Mouse (Mus musculus) cerebellum, adult 2 months (tissue): ENCODE data around the gene Col26a1.

Experiments
- CTCF ChIP-seq: fragments of 200-500 bp; IDR thresholded peaks from 2 replicates; pipeline ENCODE4 v1.5.1; 2011; ENCODE audit warnings: low read depth, mild to moderate bottlenecking, control low read depth, low read length, moderate library complexity, borderline replicate concordance; ENCODE audit not compliant: insufficient read depth
- POLR2A ChIP-seq: fragments of 200-500 bp; IDR thresholded peaks from 2 replicates; pipeline ENCODE4 v1.6.1; 2011; ENCODE audit warnings: low read length, control low read depth, borderline replicate concordance; ENCODE audit not compliant: insufficient read depth

DNA sequence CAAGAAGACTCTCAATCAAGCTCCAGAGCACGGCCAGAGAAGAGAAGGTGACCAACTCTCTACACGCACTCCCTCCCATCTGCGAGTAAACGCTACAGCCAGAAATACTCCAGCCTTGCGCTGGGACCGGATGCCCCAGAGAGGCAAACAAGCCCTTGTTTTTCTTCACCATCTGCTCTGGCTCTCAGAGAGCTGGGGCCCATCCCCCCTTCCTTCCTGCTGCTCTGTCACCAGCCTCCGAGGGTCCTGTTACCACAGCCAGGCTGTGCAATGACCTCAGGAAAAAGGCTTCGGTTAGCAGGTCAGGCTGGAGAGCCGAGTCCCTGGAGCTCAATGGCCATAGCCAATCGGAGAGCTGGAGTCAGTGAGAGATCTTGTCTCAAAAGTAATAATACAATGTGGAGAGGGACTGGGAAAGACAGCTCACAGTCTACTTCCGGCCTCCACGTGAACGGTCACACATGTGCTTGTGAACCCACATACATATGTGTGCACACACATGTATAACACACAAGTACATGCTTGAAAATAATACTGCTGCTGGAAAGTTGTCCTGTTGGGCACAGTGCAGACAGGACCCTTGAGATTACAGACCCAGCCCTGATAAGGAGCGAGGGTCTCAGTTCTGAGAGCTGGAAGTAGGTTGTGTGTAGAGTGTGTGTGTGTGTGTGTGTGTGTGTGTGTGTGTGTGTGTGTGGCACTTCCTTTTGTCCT lies 18.9 kb downstream of the Col26a1 start:
- TF ChIP-seq CTCF: no peak
- TF ChIP-seq POLR2A: no peak
